Mouse (Mus musculus) neural tube, embryonic 15.5 days (tissue): Measurements from ENCODE around the gene Filip1. TPM values are rescaled to one million over a fixed set of nuclear protein-coding genes. Genes with fewer than 3 reads are reported as not detected.
A peak's percentile ranks its signal among the peaks of the same experiment; 100 is the strongest.

Experiments
- ATAC-seq: fragments of 200-750 bp; cut with Nextera tagmentation; 2 replicates; pipeline ENCODE4 v1.8.0; 2017; ENCODE audit warnings: mild to moderate bottlenecking, moderate TSS enrichment, moderate library complexity; ENCODE audit not compliant: low FRiP score
- H3K27ac ChIP-seq: fragments of 300-500 bp; sonication (generic); replicated peaks from 2 replicates; pipeline ENCODE4 v1.5.1; 2015; ENCODE audit warnings: mild to moderate bottlenecking, inconsistent platforms
- H3K27me3 ChIP-seq: fragments of 300-500 bp; sonication (generic); replicated peaks from 2 replicates; pipeline ENCODE4 v1.6.1; 2015; ENCODE audit warnings: inconsistent platforms
- H3K36me3 ChIP-seq: fragments of 300-500 bp; sonication (generic); 2 replicates; pipeline ENCODE4 v1.6.1; 2015; ENCODE audit warnings: inconsistent platforms
- H3K4me1 ChIP-seq: fragments of 300-500 bp; sonication (generic); 2 replicates; pipeline ENCODE4 v1.6.1; 2015; ENCODE audit warnings: inconsistent platforms
- H3K4me2 ChIP-seq: fragments of 300-500 bp; sonication (generic); 2 replicates; pipeline ENCODE4 v1.6.1; 2015; ENCODE audit warnings: inconsistent platforms, mild to moderate bottlenecking, moderate library complexity
- H3K4me3 ChIP-seq: fragments of 300-500 bp; sonication (generic); replicated peaks from 2 replicates; pipeline ENCODE4 v1.5.1; 2015; ENCODE audit warnings: mild to moderate bottlenecking, inconsistent platforms
- H3K9ac ChIP-seq: fragments of 300-500 bp; sonication (generic); replicated peaks from 2 replicates; pipeline ENCODE4 v1.6.1; 2015; ENCODE audit warnings: mild to moderate bottlenecking, inconsistent platforms
- H3K9me3 ChIP-seq: fragments of 300-500 bp; sonication (generic); replicated peaks from 2 replicates; pipeline ENCODE4 v1.6.1; 2016; ENCODE audit warnings: inconsistent platforms
- WGBS: fragments of 180-500 bp; shearing (Covaris S2); methylation state at CpG from one replicate; pipeline ENCODE4 v1.1.7; 2015; ENCODE audit warnings: mixed read lengths; 5-methylcytosine and 5-hydroxymethylcytosine counted together
- polyA plus RNA-seq: library from polyadenylated mRNA; unstranded; fragments of >200 nt; fragmentation: Nextera tagmentation; extraction: Ambion mirVana; gene quantifications from 2 replicates; pipeline ENCODE4 v1.2.1, GENCODE M21; 2015

The Filip1 gene
- polyA plus RNA-seq, 1 experiment from 2014 or later: 3.0 TPM

DNA sequence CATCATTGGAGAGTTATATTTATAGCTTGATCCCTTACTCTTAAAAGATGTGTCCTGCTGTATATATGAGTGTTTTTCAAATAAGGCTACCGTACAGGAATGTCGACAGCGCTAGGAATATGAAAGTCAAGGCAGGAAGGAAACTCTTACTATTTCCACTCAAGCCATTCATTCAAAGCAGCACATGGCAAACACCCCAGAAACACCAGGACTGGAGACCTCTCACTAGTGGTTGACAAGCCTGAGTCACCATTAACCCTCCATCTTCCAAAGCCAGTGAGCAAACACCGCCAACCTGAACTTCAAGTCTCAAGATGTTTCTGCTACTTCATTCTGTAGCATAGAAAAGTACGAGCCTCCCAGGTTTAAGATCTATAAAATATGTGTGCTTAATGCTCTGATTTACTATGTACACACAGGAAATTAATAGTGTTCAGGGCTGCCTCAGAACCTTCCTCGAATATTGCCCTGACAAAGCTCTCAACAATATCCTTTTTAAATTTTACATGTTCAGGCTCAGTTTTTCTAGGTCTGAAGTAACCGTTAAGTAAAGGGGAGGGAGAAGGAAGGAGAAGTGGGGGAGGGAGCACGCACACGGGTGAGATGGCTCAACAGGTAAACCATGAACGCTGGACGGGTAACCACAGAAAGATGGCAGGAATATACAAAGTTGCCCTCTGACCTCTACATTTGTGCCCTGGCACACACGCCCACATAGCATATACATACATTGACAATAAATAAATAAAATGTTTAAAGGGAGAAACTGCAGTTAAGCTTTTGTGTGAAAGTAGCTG lies 34.2 kb downstream of the Filip1 start:
- Histone ChIP-seq H3K27ac (no peak overlapping the region), H3K4me3 (no peak overlapping the region), H3K9ac (no peak overlapping the region), H3K4me1 (peaks cover 7% of the 10 kb centered on the region), H3K4me2 (peak overlapping the region; percentile 55; the same call in 1 of the 2 replicates), H3K27me3 (no peaks in the 10 kb centered on the region), H3K9me3 (no peaks in the 10 kb centered on the region), H3K36me3 (no peaks in the 10 kb centered on the region)
- 81% methylated on average over 12 of the region's 12 CpGs for WGBS
- ATAC-seq: no peak

DNA sequence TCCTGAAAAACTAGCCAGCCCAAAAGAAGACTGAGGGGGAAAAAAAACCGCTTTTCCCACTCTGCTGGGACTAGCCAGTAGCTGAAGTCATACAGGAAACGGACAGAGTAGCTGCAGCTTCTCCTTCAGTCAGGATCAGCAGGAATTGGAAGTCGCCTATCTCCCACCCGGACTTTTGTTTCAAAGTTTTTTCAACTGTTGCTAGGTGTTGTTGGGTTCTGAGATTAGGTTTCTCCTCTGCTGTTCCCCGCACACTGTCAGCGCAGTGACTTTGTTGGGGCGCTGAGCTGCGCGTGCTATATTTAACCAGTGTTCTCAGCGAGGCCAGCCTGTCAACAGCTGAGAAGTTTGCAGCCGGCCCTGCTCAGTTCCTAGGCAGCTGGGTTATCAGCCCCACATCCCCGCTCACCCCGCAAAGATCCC lies 35.1 kb downstream of the Filip1 start:
- ATAC-seq: peak; percentile 61; the same call in 1 of the 2 replicates
- peak overlapping the region; percentile 26 for H3K9ac ChIP-seq

DNA sequence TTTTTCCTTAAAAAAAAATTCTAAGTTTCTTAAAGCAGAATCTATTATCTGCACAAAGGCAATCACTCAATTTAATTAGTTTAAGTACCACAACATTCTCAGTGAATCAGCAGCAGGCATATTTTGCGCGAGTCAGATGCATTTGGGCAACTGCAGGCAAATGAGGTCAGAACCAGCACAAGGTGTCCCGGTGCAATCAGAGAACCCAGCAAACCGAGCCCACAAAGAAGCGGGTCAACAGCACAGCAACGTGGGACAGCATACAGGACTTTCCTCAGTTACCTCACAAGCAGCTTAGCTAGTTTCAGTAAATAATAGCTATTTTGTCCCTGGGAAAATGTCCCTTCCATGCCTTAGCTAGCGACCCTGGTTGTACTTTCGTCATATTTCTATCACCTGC lies 35.9 kb downstream of the Filip1 start:
- 68% methylated on average over 8 of the region's 8 CpGs for WGBS
- no peak for ATAC-seq

More for the DNA sequence above, 35.1 kb downstream of the Filip1 start:
- 11% methylated on average over 13 of the region's 13 CpGs for WGBS
- peaks cover 7% of the 10 kb centered on the region for H3K4me1 ChIP-seq
- H3K27me3 ChIP-seq: no peaks in the 10 kb centered on the region
- peak overlapping the region; percentile 55 for H3K4me2 ChIP-seq
- H3K9me3 ChIP-seq: no peaks in the 10 kb centered on the region
- no peaks in the 10 kb centered on the region for H3K36me3 ChIP-seq
- peak overlapping the region; percentile 65 for H3K27ac ChIP-seq
- H3K4me3 ChIP-seq: peak overlapping the region; percentile 24

DNA sequence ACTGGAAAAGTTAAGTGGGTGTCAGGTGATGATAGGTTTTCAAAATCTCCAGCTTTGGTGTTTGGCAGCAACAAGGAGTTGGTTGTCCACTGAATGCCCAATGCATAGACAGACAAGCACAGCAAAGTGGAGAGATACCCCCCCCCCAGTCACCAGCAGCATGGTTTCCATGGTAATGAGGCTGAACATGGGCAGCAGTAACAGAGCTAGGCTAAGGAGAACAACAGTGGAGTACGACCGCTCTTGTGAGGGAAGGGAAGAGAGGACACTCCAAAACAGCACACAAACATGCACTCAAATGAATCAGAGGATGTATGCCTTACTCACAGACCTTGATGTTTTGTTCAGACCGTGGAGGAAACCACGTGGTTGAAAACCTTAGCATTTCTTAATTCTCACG lies 37.5 kb downstream of the Filip1 start:
- WGBS: 77% methylated on average over 5 of the region's 5 CpGs
- Histone ChIP-seq H3K4me1 (peaks cover 7% of the 10 kb centered on the region), H3K9me3 (no peaks in the 10 kb centered on the region), H3K4me3 (no peak overlapping the region), H3K36me3 (no peaks in the 10 kb centered on the region), H3K27ac (no peak overlapping the region), H3K27me3 (no peaks in the 10 kb centered on the region), H3K4me2 (no peak overlapping the region), H3K9ac (no peak overlapping the region)
- no peak for ATAC-seq

More for the DNA sequence above, 35.9 kb downstream of the Filip1 start:
- Histone ChIP-seq H3K9ac (no peak overlapping the region), H3K27me3 (no peaks in the 10 kb centered on the region), H3K4me3 (no peak overlapping the region), H3K27ac (no peak overlapping the region), H3K4me1 (peaks cover 7% of the 10 kb centered on the region), H3K9me3 (no peaks in the 10 kb centered on the region), H3K36me3 (no peaks in the 10 kb centered on the region), H3K4me2 (peak overlapping the region; percentile 55; the same call in 1 of the 2 replicates)

DNA sequence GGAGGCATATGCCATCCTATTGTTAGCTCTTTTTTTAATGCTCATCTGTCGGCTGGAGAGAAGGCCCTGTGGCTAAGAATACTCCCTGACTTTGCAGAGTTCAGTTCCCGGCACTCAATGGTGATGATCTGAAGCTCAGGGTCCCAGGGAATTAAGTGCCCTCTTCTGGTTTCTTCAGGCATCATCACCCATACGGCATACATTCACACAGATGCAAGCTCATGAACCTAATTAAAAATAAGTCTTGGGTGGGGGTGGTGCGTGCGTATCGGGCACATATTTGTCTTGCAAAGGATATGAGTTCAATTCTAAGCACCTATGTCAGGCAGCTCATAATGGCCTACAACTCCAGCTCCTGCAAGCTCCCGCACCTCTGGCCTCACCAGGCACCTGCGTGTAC lies 39.1 kb downstream of the Filip1 start:
- Histone ChIP-seq H3K9ac (no peak overlapping the region), H3K27me3 (no peaks in the 10 kb centered on the region), H3K27ac (no peak overlapping the region), H3K4me2 (no peak overlapping the region), H3K9me3 (no peaks in the 10 kb centered on the region), H3K4me3 (no peak overlapping the region), H3K36me3 (no peaks in the 10 kb centered on the region), H3K4me1 (peaks cover 7% of the 10 kb centered on the region)
- 92% methylated on average over 8 of the region's 8 CpGs for WGBS
- no peak for ATAC-seq

DNA sequence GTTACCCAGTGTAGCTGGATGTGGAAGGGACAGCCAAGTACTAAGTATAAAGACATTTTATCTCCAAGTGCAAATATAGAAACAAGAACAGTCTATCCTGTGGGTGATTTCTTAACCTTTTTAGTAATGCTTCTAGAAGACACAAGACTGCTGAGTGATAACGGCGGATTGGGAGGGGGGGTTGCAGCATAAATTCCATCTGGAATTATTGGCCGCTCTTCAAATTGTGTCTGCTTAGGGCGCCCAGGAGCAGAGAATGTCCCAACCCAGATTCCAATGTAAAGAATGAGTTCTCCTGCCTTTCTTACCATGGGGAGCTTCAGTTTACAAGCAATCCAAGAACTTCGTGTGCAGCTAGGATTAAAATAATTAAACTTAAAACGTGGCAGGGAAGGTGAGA lies 39.9 kb downstream of the Filip1 start:
- Histone ChIP-seq H3K4me2 (no peak overlapping the region), H3K9me3 (no peaks in the 10 kb centered on the region), H3K36me3 (no peaks in the 10 kb centered on the region), H3K27ac (no peak overlapping the region), H3K4me3 (no peak overlapping the region), H3K4me1 (peaks cover 5% of the 10 kb centered on the region), H3K9ac (no peak overlapping the region), H3K27me3 (no peaks in the 10 kb centered on the region)
- 89% methylated on average over 6 of the region's 6 CpGs for WGBS
- no peak for ATAC-seq

DNA sequence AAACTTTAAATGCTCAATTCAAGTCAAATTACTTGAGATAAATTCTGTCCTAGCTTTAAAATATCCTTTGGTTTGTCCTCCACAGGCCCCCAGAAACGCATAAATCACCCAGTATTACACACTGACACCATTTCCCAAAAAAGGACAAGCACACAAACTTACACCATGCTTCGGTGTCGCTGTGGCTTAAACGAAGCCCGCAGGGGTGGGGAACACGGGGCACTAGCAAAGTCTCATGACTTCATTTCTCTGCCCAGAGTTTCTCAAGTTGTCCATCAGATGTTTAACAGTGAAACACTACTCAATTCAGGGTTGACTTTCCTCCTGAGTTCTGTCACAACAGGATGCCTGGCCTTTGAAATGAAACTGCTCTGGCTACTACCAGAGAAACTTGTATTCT lies 41.0 kb downstream of the Filip1 start:
- WGBS: 83% methylated on average over 6 of the region's 6 CpGs
- H3K9me3 ChIP-seq: no peaks in the 10 kb centered on the region
- H3K36me3 ChIP-seq: no peaks in the 10 kb centered on the region
- no peaks in the 10 kb centered on the region for H3K27me3 ChIP-seq
- no peak overlapping the region for H3K27ac ChIP-seq
- no peak for ATAC-seq
- H3K4me3 ChIP-seq: no peak overlapping the region
- no peaks in the 10 kb centered on the region for H3K4me1 ChIP-seq
- H3K4me2 ChIP-seq: no peak overlapping the region
- no peak overlapping the region for H3K9ac ChIP-seq

DNA sequence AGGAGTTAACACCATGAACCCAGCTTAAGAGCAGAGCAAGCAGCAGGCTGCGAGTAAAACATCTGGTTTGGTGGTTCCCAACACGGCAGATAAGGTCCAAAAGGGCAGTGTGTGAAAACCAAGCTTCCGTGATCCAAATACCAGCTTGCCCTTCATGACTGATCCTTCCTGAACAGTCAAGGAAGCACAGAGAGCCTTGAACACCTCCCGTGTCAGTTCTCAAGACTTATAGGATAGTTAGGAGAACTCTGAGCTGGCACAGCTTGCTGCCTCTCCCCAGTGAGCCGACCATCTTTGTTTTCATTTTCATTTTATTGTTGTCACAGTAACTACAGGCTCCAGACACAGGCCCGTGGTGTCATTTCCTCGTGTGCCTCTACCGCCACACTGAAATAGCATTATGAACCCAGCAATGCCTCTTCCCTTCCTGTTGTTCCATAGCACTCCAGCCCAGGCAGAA lies 42.0 kb downstream of the Filip1 start:
- Histone ChIP-seq H3K9ac (no peak overlapping the region), H3K27ac (no peak overlapping the region), H3K4me3 (no peak overlapping the region), H3K4me2 (no peak overlapping the region), H3K27me3 (no peaks in the 10 kb centered on the region), H3K36me3 (no peaks in the 10 kb centered on the region), H3K9me3 (no peaks in the 10 kb centered on the region), H3K4me1 (no peaks in the 10 kb centered on the region)
- 68% methylated on average over 8 of the region's 8 CpGs for WGBS
- no peak for ATAC-seq

DNA sequence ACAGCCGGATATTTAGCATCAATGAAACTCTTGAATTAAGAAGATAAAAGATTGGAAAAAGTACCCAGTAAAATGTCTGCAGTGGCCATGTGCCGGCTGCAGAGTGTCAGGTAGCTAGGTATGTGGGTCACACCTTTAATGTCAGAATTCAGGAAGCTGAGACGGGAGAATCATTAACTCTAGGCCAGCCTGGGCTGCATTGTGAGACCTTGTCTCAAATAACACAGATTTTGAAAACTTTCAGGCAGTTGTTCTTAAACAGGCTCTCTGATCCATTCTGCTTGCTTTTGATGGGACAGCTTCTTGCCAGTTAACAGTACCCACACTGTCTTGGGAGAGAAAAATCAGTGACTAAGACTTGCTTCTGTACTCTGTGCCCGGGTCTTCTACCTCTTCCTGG lies 43.1 kb downstream of the Filip1 start:
- H3K9ac ChIP-seq: no peak overlapping the region
- H3K27ac ChIP-seq: no peak overlapping the region
- H3K4me1 ChIP-seq: no peaks in the 10 kb centered on the region
- H3K36me3 ChIP-seq: no peaks in the 10 kb centered on the region
- H3K4me3 ChIP-seq: no peak overlapping the region
- H3K4me2 ChIP-seq: no peak overlapping the region
- no peaks in the 10 kb centered on the region for H3K9me3 ChIP-seq
- ATAC-seq: no peak
- no peaks in the 10 kb centered on the region for H3K27me3 ChIP-seq
- WGBS: 89% methylated on average over 4 of the region's 4 CpGs

DNA sequence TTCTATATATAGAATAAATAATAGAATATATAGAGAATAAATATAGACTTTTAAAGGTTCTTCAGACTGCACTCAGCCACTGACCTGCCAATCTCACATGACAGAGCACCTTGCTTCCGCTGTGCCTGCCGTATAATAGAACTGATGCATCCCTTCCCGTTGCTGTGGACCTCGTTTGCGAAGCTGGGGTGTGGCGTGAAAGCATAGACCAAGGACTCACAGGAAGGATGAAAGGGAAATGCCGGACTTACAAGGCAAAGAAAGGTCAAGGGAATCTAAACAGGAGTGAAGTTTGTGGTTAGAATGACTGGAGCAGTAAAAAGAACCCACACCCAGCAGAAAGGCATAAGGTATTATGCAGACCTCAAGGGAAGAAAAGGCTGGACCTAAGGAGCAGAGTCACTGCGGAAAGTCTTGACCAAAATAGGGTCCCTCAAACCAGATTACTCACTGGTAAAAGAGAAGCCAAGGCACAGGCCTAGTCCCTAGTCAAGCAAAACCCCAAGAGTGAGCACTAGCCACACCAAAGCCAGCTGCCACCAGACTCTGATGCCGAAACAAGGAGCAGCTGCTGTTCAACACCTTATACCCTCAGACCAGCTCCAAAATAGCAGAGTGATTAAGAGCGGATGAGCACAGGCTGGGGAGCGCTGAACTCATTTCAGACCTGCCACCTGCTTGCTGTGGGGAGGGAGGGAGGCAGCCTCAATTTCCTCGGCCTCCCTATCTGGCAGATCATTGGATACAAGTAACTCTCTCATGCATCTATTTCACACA lies 45.8 kb downstream of the Filip1 start:
- Histone ChIP-seq H3K9me3 (no peaks in the 10 kb centered on the region), H3K36me3 (no peaks in the 10 kb centered on the region)
- WGBS: 84% methylated on average over 12 of the region's 12 CpGs

DNA sequence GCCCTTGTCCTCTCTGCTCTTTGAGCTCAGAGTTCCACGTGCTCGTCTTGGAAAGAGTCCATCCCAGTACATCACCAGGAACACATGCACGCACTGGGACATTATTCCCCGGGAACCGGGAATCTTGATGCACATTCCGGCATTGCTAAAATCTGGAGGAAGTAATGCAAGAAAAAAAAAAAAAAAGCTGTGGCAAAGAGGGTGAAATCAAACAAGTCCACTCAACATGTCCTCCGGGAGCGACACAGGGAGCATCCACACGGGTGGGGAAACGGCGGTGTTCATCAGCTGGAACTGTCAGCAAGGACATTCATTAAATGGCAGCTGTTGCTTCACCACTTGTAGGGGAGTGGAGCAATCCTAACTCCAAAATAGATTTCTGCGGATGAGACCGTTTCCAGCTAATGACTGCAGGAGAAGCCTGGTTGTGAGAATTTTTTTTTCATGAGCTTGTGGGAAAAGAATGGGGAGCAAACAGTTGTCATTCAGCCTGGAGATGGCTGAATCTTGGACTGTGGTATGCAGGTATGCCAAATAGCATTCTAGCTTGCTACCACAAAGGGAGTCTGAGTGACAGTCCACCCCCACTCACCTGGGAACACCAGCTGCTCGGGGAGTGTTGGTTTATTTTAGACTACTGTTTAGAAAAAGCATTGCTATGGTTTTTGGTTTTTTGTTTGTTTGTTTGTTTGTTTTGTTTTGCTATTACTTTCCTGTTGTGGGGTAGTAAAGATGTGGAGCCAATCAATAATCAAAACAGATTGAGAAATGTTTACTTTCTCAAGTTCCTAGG lies 46.9 kb downstream of the Filip1 start:
- Histone ChIP-seq H3K4me3 (no peak overlapping the region), H3K27me3 (no peaks in the 10 kb centered on the region), H3K4me2 (no peak overlapping the region), H3K9me3 (no peaks in the 10 kb centered on the region), H3K27ac (no peak overlapping the region), H3K9ac (no peak overlapping the region), H3K4me1 (0 out of 2 replicates have a peak, but pooled peaks cover 3% of the 10 kb centered on the region), H3K36me3 (no peaks in the 10 kb centered on the region)
- ATAC-seq: no peak
- 77% methylated on average over 14 of the region's 14 CpGs for WGBS

More for the DNA sequence above, 45.8 kb downstream of the Filip1 start:
- no peaks in the 10 kb centered on the region for H3K27me3 ChIP-seq
- ATAC-seq: no peak
- H3K27ac ChIP-seq: no peak overlapping the region
- no peak overlapping the region for H3K4me2 ChIP-seq
- H3K4me1 ChIP-seq: 0 out of 2 replicates have a peak, but pooled peaks cover 1% of the 10 kb centered on the region
- no peak overlapping the region for H3K9ac ChIP-seq
- no peak overlapping the region for H3K4me3 ChIP-seq
